Mouse (Mus musculus) 3T3-L1 (cell line): ENCODE measurements around the gene Lrrc8d.

Source experiments
- DNase-seq: peaks from one replicate; pipeline ENCODE4 v3.0.0-alpha.2; 2015; ENCODE audit warnings: low read depth, low spot score

The Lrrc8d gene

GRCm38 (mm10) chr5:105776978-105777593, 77.3 kb downstream of the Lrrc8d start:
- DNase-seq = no peak

GRCm38 (mm10) chr5:105777645-105778044, 77.9 kb downstream of the Lrrc8d start:
- DNase-seq = no peak

- DNase-seq = no peak
These were observed 78.4 kb downstream of the Lrrc8d start for GRCm38 (mm10) chr5:105778189-105778588.

GRCm38 (mm10) chr5:105778723-105779122, 79.0 kb downstream of the Lrrc8d start:
- peak; percentile 67 for DNase-seq

- DNase-seq = peak; percentile 100
These were observed 79.6 kb downstream of the Lrrc8d start for GRCm38 (mm10) chr5:105779331-105779730.

- DNase-seq = no peak
These were observed 84.1 kb downstream of the Lrrc8d start for GRCm38 (mm10) chr5:105783848-105784247.

- DNase-seq = no peak
These were observed 85.0 kb downstream of the Lrrc8d start for GRCm38 (mm10) chr5:105784724-105785123.

- no peak for DNase-seq
These were observed 87.8 kb downstream of the Lrrc8d start for GRCm38 (mm10) chr5:105787577-105787976.

GRCm38 (mm10) chr5:105789801-105790200, 90.0 kb downstream of the Lrrc8d start:
- DNase-seq = peak; percentile 20

- peak; percentile 73 for DNase-seq
These were observed 92.6 kb downstream of the Lrrc8d start for GRCm38 (mm10) chr5:105792331-105792801.

GRCm38 (mm10) chr5:105792853-105793547, 93.2 kb downstream of the Lrrc8d start:
- DNase-seq = peak; percentile 97

- no peak for DNase-seq
These were observed 93.8 kb downstream of the Lrrc8d start for GRCm38 (mm10) chr5:105793548-105793940.

GRCm38 (mm10) chr5:105798421-105798820, 98.7 kb downstream of the Lrrc8d start:
- peak; percentile 56 for DNase-seq

GRCm38 (mm10) chr5:105799850-105800635, 100.3 kb downstream of the Lrrc8d start:
- peak; percentile 42 for DNase-seq

- DNase-seq = no peak
These were observed 101.3 kb downstream of the Lrrc8d start for GRCm38 (mm10) chr5:105801031-105801529.

- DNase-seq = peak; percentile 91
These were observed 106.2 kb downstream of the Lrrc8d start for GRCm38 (mm10) chr5:105805955-105806354.

GRCm38 (mm10) chr5:105807461-105807860, 107.7 kb downstream of the Lrrc8d start:
- DNase-seq = peak; percentile 34

- peak; percentile 27 for DNase-seq
These were observed 109.3 kb downstream of the Lrrc8d start for GRCm38 (mm10) chr5:105809056-105809455.

- no peak for DNase-seq
These were observed 113.3 kb downstream of the Lrrc8d start for GRCm38 (mm10) chr5:105813036-105813435.

- no peak for DNase-seq
These were observed 114.2 kb downstream of the Lrrc8d start for GRCm38 (mm10) chr5:105813974-105814373.

- no peak for DNase-seq
These were observed 116.3 kb downstream of the Lrrc8d start for GRCm38 (mm10) chr5:105816118-105816517.
